In the genomic region with DNA sequence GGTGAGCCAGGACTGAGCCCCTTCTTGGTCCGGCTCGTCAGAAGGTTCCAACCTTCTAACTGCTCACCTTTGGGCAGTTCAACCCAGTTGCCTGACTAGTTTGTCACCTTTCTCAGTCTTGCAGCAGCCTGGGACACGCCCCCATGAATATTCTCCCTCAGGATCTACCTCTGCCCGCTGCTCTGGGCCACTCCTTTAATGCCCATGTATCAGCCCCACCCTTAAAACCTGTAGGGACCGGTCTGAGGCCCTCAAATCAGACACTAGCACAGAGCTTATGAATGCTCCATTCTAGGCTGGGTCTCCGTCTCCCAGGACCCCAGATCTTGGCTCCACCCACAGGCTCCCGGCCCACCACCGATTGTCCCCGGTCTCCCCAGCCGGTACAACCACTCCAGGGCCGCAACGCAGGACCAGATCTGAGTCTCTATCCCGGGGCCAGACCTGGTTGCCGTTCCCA, we compare ENCODE assay signal across 8 mouse cellular contexts. TPM values are rescaled to one million over a fixed set of nuclear protein-coding genes. Genes with fewer than 3 reads are reported as not detected.
DNase-seq lines count a peak whose midpoint lies in the region; ATAC-seq and TF ChIP-seq lines count a peak whose summit lies in the region.

No protein-coding gene starts in this region.

- no peak for TF ChIP-seq CTCF in intestine, postnatal 0 days (IDR thresholded peaks at IDR 0.05; ENCODE audit: low read depth)

- DNase-seq in kidney, adult 11 months: peak; percentile 85
- no peak for DNase-seq in kidney, postnatal 4 days
- DNase-seq in embryonic facial prominence, embryonic 10.5 days (ENCODE audit: low spot score): no peak
- no peak for DNase-seq in left cerebral cortex, adult 9 months (ENCODE audit: low spot score in 2 of 2)
- DNase-seq in right cerebral cortex, postnatal 14 days: no peak
- no peak for DNase-seq in T-cell, adult 2 months (ENCODE audit: low spot score)

- H3K9me3 ChIP-seq in embryonic facial prominence, embryonic 10.5 days: no peaks in the 10 kb centered on the region
- H3K9me3 ChIP-seq in intestine, postnatal 0 days (ENCODE audit: control insufficient read depth): no peaks in the 10 kb centered on the region

- H3K4me3 ChIP-seq in embryonic facial prominence, embryonic 10.5 days: peak overlapping the region; percentile 70
- peak overlapping the region; percentile 70 for H3K4me3 ChIP-seq in intestine, postnatal 0 days (ENCODE audit: low read depth, low read length)

- peak; percentile 77 for ATAC-seq in intestine, postnatal 0 days
- ATAC-seq in megakaryocyte-erythroid progenitor cell, adult 5-6 weeks (replicated peaks; ENCODE audit: low FRiP score, low TSS enrichment, poor library complexity, severe bottlenecking): peak; percentile 1

- peak overlapping the region; percentile 86 for H3K9ac ChIP-seq in intestine, postnatal 0 days (ENCODE audit: low read depth, low read length)

- H3K36me3 ChIP-seq in embryonic facial prominence, embryonic 10.5 days (replicated peaks): peaks cover 58% of the 10 kb centered on the region
- peaks cover 38% of the 10 kb centered on the region; the same call in 1 of the 2 replicates for H3K36me3 ChIP-seq in intestine, postnatal 0 days (ENCODE audit: control insufficient read depth, insufficient read depth)

- 11% methylated on average over 14 of the region's 14 CpGs for WGBS in embryonic facial prominence, embryonic 10.5 days
- 5% methylated on average over 14 of the region's 14 CpGs for WGBS in intestine, postnatal 0 days

- H3K4me1 ChIP-seq in embryonic facial prominence, embryonic 10.5 days: peaks cover 59% of the 10 kb centered on the region
- H3K4me1 ChIP-seq in intestine, postnatal 0 days (replicated peaks; ENCODE audit: control insufficient read depth, insufficient read depth, low read length): peaks cover 26% of the 10 kb centered on the region; the same call in 1 of the 2 replicates

- H3K27ac ChIP-seq in embryonic facial prominence, embryonic 10.5 days (replicated peaks): peak overlapping the region; percentile 90
- peak overlapping the region; percentile 99 for H3K27ac ChIP-seq in intestine, postnatal 0 days (ENCODE audit: low read depth, low read length)

- peak overlapping the region; percentile 88 for H3K4me2 ChIP-seq in intestine, postnatal 0 days (replicated peaks; ENCODE audit: low read depth)

- no peaks in the 10 kb centered on the region for H3K27me3 ChIP-seq in embryonic facial prominence, embryonic 10.5 days (replicated peaks; ENCODE audit: low read depth, poor library complexity, severe bottlenecking)
- H3K27me3 ChIP-seq in intestine, postnatal 0 days (replicated peaks; ENCODE audit: control insufficient read depth, insufficient read depth, low read length): no peaks in the 10 kb centered on the region

RNA-seq across cellular contexts. Expression of gene Rpl18, which starts 0.6 kb away (rescaled TPM):
- polyA plus RNA-seq in embryonic facial prominence, embryonic 10.5 days (2016; fragmentation: Nextera tagmentation; extraction: Ambion mirVana): 1,168 and 1,206 TPM in 2 replicates
- 708 and 740 TPM in 2 replicates for polyA plus RNA-seq in intestine, postnatal 0 days (2015; fragmentation: Nextera tagmentation; extraction: Ambion mirVana)
- 2,679 and 3,223 TPM in 2 replicates for total RNA-seq in megakaryocyte-erythroid progenitor cell, adult 5-6 weeks (2014; fragmentation: Nextera tagmentation)
- total RNA-seq in megakaryocyte-erythroid progenitor cell, adult 5-6 weeks (2017): 1,594 and 2,062 TPM in 2 replicates

RNA-seq across cellular contexts. Expression of gene Sphk2, which starts 3.1 kb away (rescaled TPM):
- 41.5 and 42.1 TPM in 2 replicates for polyA plus RNA-seq in embryonic facial prominence, embryonic 10.5 days (2016; fragmentation: Nextera tagmentation; extraction: Ambion mirVana)
- 55.1 and 55.9 TPM in 2 replicates for polyA plus RNA-seq in intestine, postnatal 0 days (2015; fragmentation: Nextera tagmentation; extraction: Ambion mirVana)
- 16.3 and 19.8 TPM in 2 replicates for total RNA-seq in megakaryocyte-erythroid progenitor cell, adult 5-6 weeks (2014; fragmentation: Nextera tagmentation)
- 7.5 and 7.8 TPM in 2 replicates for total RNA-seq in megakaryocyte-erythroid progenitor cell, adult 5-6 weeks (2017)

RNA-seq across cellular contexts. Expression of gene Fam83e, which starts 6.4 kb away (rescaled TPM):
- polyA plus RNA-seq in embryonic facial prominence, embryonic 10.5 days (2016; fragmentation: Nextera tagmentation; extraction: Ambion mirVana): 1.8 and 2.2 TPM in 2 replicates
- 16.6 and 16.7 TPM in 2 replicates for polyA plus RNA-seq in intestine, postnatal 0 days (2015; fragmentation: Nextera tagmentation; extraction: Ambion mirVana)
- total RNA-seq in megakaryocyte-erythroid progenitor cell, adult 5-6 weeks (2014; fragmentation: Nextera tagmentation): 1.1 and 2.1 TPM in 2 replicates
- total RNA-seq in megakaryocyte-erythroid progenitor cell, adult 5-6 weeks (2017): 0.61 and 2.9 TPM in 2 replicates

RNA-seq across cellular contexts. Expression of gene Dbp, which starts 9.8 kb away (rescaled TPM):
- polyA plus RNA-seq in embryonic facial prominence, embryonic 10.5 days (2016; fragmentation: Nextera tagmentation; extraction: Ambion mirVana): 3.6 and 4.3 TPM in 2 replicates
- 6.9 and 8.6 TPM in 2 replicates for polyA plus RNA-seq in intestine, postnatal 0 days (2015; fragmentation: Nextera tagmentation; extraction: Ambion mirVana)
- 7.1 and 9.1 TPM in 2 replicates for total RNA-seq in megakaryocyte-erythroid progenitor cell, adult 5-6 weeks (2014; fragmentation: Nextera tagmentation)
- total RNA-seq in megakaryocyte-erythroid progenitor cell, adult 5-6 weeks (2017): 5.6 and 6.2 TPM in 2 replicates

RNA-seq across cellular contexts. Expression of gene Spaca4, which starts 11.0 kb away (rescaled TPM):
- polyA plus RNA-seq in embryonic facial prominence, embryonic 10.5 days (2016; fragmentation: Nextera tagmentation; extraction: Ambion mirVana): 0.22 TPM in 1 of 2 replicates, not detected in the other
- polyA plus RNA-seq in intestine, postnatal 0 days (2015; fragmentation: Nextera tagmentation; extraction: Ambion mirVana): 0.17 and 0.22 TPM in 2 replicates
- not detected in 2 replicates for total RNA-seq in megakaryocyte-erythroid progenitor cell, adult 5-6 weeks (2014; fragmentation: Nextera tagmentation)
- not detected in 2 replicates for total RNA-seq in megakaryocyte-erythroid progenitor cell, adult 5-6 weeks (2017)
